Mouse (Mus musculus) thymus, postnatal 4 days (tissue): ENCODE measurements at regions not wholly inside any gene's neighbourhood (a gene's known extent, or its start where the extent isn't known, plus 50 kb on each side); places are given as distances from the start of the nearest gene placed in this dataset.
"Not testable (repeated sequence)": the region's sequence is repeated elsewhere in the genome, so short reads cannot be mapped to it uniquely, and the experiment has no call there.

Experiments
- DNase-seq: peaks from one replicate; pipeline ENCODE4 v3.0.0; 2021

- DNase-seq, result no peak
These were observed 567.3 kb downstream of the Cntn3 start for GRCm38 (mm10) chr6:102005627-102006026.

GRCm38 (mm10) chr6:101998181-101998580, 574.7 kb downstream of the Cntn3 start:
- no peak for DNase-seq

- no peak for DNase-seq
These were observed 575.3 kb downstream of the Cntn3 start for GRCm38 (mm10) chr6:101997629-101998028.

GRCm38 (mm10) chr6:101992815-101993214, 580.1 kb downstream of the Cntn3 start:
- no peak for DNase-seq

- no peak for DNase-seq
These were observed 591.2 kb downstream of the Cntn3 start for GRCm38 (mm10) chr6:101981656-101982055.

GRCm38 (mm10) chr6:101979213-101979612, 593.7 kb downstream of the Cntn3 start:
- DNase-seq, result no peak

- DNase-seq, result no peak
These were observed 587.2 kb upstream of the Pdzrn3 start for GRCm38 (mm10) chr6:101964941-101965340.

GRCm38 (mm10) chr6:101961476-101961875, 583.8 kb upstream of the Pdzrn3 start:
- DNase-seq, result not testable (repeated sequence)

GRCm38 (mm10) chr6:101949681-101950080, 572.0 kb upstream of the Pdzrn3 start:
- DNase-seq, result no peak

- DNase-seq, result no peak
These were observed 571.3 kb upstream of the Pdzrn3 start for GRCm38 (mm10) chr6:101948950-101949349.

GRCm38 (mm10) chr6:101940266-101940866, 562.7 kb upstream of the Pdzrn3 start:
- no peak for DNase-seq

- no peak for DNase-seq
These were observed 560.8 kb upstream of the Pdzrn3 start for GRCm38 (mm10) chr6:101938393-101938985.

- no peak for DNase-seq
These were observed 560.0 kb upstream of the Pdzrn3 start for GRCm38 (mm10) chr6:101937467-101938392.

- no peak for DNase-seq
These were observed 554.1 kb upstream of the Pdzrn3 start for GRCm38 (mm10) chr6:101931768-101932167.

GRCm38 (mm10) chr6:101921686-101922085, 544.0 kb upstream of the Pdzrn3 start:
- DNase-seq, result no peak

- DNase-seq, result no peak
These were observed 543.5 kb upstream of the Pdzrn3 start for GRCm38 (mm10) chr6:101921186-101921585.

GRCm38 (mm10) chr6:101918914-101919313, 541.2 kb upstream of the Pdzrn3 start:
- DNase-seq, result no peak

- DNase-seq, result no peak
These were observed 527.3 kb upstream of the Pdzrn3 start for GRCm38 (mm10) chr6:101905029-101905342.

GRCm38 (mm10) chr6:101904234-101905028, 526.7 kb upstream of the Pdzrn3 start:
- no peak for DNase-seq

- DNase-seq, result no peak
These were observed 524.6 kb upstream of the Pdzrn3 start for GRCm38 (mm10) chr6:101902276-101902675.

- no peak for DNase-seq
These were observed 520.8 kb upstream of the Pdzrn3 start for GRCm38 (mm10) chr6:101898544-101898943.

- DNase-seq, result no peak
These were observed 513.0 kb upstream of the Pdzrn3 start for GRCm38 (mm10) chr6:101890655-101891054.

- no peak for DNase-seq
These were observed 505.2 kb upstream of the Pdzrn3 start for GRCm38 (mm10) chr6:101882938-101883337.
